Comparison of ENCODE assay signal across 12 mouse cellular contexts in genomic region chr14:22907221-22907620, GRCm38 (mm10).
A peak's percentile ranks its signal among the peaks of the same experiment; 100 is the strongest.
DNase-seq lines count a peak whose midpoint lies in the region; ATAC-seq and TF ChIP-seq lines count a peak whose summit lies in the region.
"Had no signal": no experiment of that assay in that cellular context is flagged by ENCODE, and none has a peak within 500 bp of the region (broad histone marks: within the 10 kb centered on the region; RNA-seq: fewer than 3 reads in every experiment).

No protein-coding gene starts in this region.

- H3K79me2 ChIP-seq in MEL (ENCODE audit: control insufficient read depth, insufficient read depth, low read length, poor library complexity) = no peaks in the 10 kb centered on the region

- no peaks in the 10 kb centered on the region for H3K36me3 ChIP-seq in MEL (ENCODE audit: control insufficient read depth in 1 of 2, insufficient read depth in 2 of 2, low read length in 2 of 2)
- H3K36me3 ChIP-seq in embryonic facial prominence, embryonic 14.5 days (ENCODE audit: control insufficient read depth, insufficient read depth, low read length) = no peaks in the 10 kb centered on the region
- no peaks in the 10 kb centered on the region for H3K36me3 ChIP-seq in limb, embryonic 15.5 days
- H3K36me3 ChIP-seq in stomach, postnatal 0 days (ENCODE audit: control insufficient read depth, insufficient read depth, low read length) = no peaks in the 10 kb centered on the region
- H3K36me3 ChIP-seq: midbrain, embryonic 12.5 days had no signal

- no peak for ATAC-seq in embryonic facial prominence, embryonic 14.5 days (ENCODE audit: low read depth)
- no peak for ATAC-seq in limb, embryonic 15.5 days (ENCODE audit: insufficient number of reproducible peaks, low FRiP score, low TSS enrichment, low read depth)
- ATAC-seq in stomach, postnatal 0 days (ENCODE audit: low FRiP score, low TSS enrichment) = no peak

- H3K9me3 ChIP-seq in MEL (replicated peaks; ENCODE audit: insufficient read depth, low read length) = no peaks in the 10 kb centered on the region
- H3K9me3 ChIP-seq in embryonic facial prominence, embryonic 14.5 days (ENCODE audit: control insufficient read depth, low read length) = no peaks in the 10 kb centered on the region
- no peaks in the 10 kb centered on the region for H3K9me3 ChIP-seq in limb, embryonic 15.5 days
- no peaks in the 10 kb centered on the region for H3K9me3 ChIP-seq in stomach, postnatal 0 days (ENCODE audit: control insufficient read depth, low read length)
- H3K9me3 ChIP-seq: midbrain, embryonic 12.5 days had no signal

- H3K4me1 ChIP-seq in MEL (ENCODE audit: control insufficient read depth in 1 of 2, insufficient read depth in 2 of 2, low read length in 2 of 2) = no peaks in the 10 kb centered on the region; a peak in 2 of 4 replicates
- peaks cover 24% of the 10 kb centered on the region for H3K4me1 ChIP-seq in embryonic facial prominence, embryonic 14.5 days (ENCODE audit: control insufficient read depth, insufficient read depth, low read length)
- peaks cover 19% of the 10 kb centered on the region for H3K4me1 ChIP-seq in limb, embryonic 15.5 days
- peaks cover 5% of the 10 kb centered on the region; the same call in 1 of the 2 replicates for H3K4me1 ChIP-seq in stomach, postnatal 0 days (replicated peaks; ENCODE audit: control insufficient read depth, insufficient read depth)

- peak in 1 of 2 experiments; percentile 21; a peak in 1 of 4 replicates for TF ChIP-seq EP300 in MEL (IDR thresholded peaks at IDR 0.05; ENCODE audit: low read depth in 1 of 2, low read length in 2 of 2)
- no peak for TF ChIP-seq EP300 in stomach, postnatal 0 days (optimal IDR thresholded peaks at IDR 0.05)

- DNase-seq in cerebellum, postnatal 10 days = peak; percentile 10 to 16
- no peak for DNase-seq in cerebellum, postnatal 25 days
- DNase-seq in MEL (ENCODE audit: low read depth, low spot score) = peak; percentile 47
- peak; percentile 57 for DNase-seq in embryonic facial prominence, embryonic 14.5 days (ENCODE audit: low spot score)
- no peak for DNase-seq in urinary bladder, postnatal 4 days (ENCODE audit: low spot score in 2 of 2)
- no peak for DNase-seq in heart, adult 8-10 months (ENCODE audit: low spot score)
- DNase-seq in stomach, postnatal 0 days (ENCODE audit: low spot score) = no peak
- DNase-seq: B cell, adult 2 months; gastrocnemius, postnatal 36 days had no signal

- no peak for TF ChIP-seq RAD21 in MEL (IDR thresholded peaks at IDR 0.05; ENCODE audit: low read depth, low read length)

- no peak for TF ChIP-seq POLR2A in MEL (IDR thresholded peaks at IDR 0.05; ENCODE audit: control insufficient read depth in 1 of 2, insufficient read depth in 1 of 2, low read depth in 1 of 2, low read length in 2 of 2, poor library complexity in 1 of 2)

- WGBS in embryonic facial prominence, embryonic 14.5 days = 32% methylated on average over 4 of the region's 4 CpGs
- WGBS in limb, embryonic 15.5 days = 20% methylated on average over 4 of the region's 4 CpGs
- WGBS in stomach, postnatal 0 days = 51% methylated on average over 4 of the region's 4 CpGs

- no peaks in the 10 kb centered on the region for H3K27me3 ChIP-seq in MEL (ENCODE audit: control insufficient read depth in 1 of 2, insufficient read depth in 2 of 2, low read length in 2 of 2)
- H3K27me3 ChIP-seq in embryonic facial prominence, embryonic 14.5 days (replicated peaks; ENCODE audit: control insufficient read depth, insufficient read depth, low read length) = no peaks in the 10 kb centered on the region
- no peaks in the 10 kb centered on the region for H3K27me3 ChIP-seq in limb, embryonic 15.5 days
- no peaks in the 10 kb centered on the region for H3K27me3 ChIP-seq in stomach, postnatal 0 days (ENCODE audit: control insufficient read depth, insufficient read depth, low read length)
- H3K27me3 ChIP-seq: midbrain, embryonic 12.5 days had no signal

- no peak overlapping the region for H3K9ac ChIP-seq in MEL (ENCODE audit: control insufficient read depth, low read depth, low read length, poor library complexity, severe bottlenecking)
- H3K9ac ChIP-seq in embryonic facial prominence, embryonic 14.5 days (ENCODE audit: low read depth, low read length) = no peak overlapping the region
- H3K9ac ChIP-seq in limb, embryonic 15.5 days = no peak overlapping the region
- no peak overlapping the region for H3K9ac ChIP-seq in stomach, postnatal 0 days (ENCODE audit: low read length)
- H3K9ac ChIP-seq: liver, embryonic 14.5 days; midbrain, embryonic 12.5 days had no signal

- no peak for TF ChIP-seq CTCF in MEL (IDR thresholded peaks at IDR 0.05 in 2 of 3, conservative IDR thresholded peaks at IDR 0.05 in 1 of 3; ENCODE audit: control insufficient read depth in 1 of 3, insufficient read depth in 1 of 3, low read depth in 2 of 3, low read length in 3 of 3, poor library complexity in 1 of 3, severe bottlenecking in 1 of 3)
- no peak for TF ChIP-seq CTCF in stomach, postnatal 0 days (IDR thresholded peaks at IDR 0.05; ENCODE audit: low read depth)

- H3K27ac ChIP-seq in MEL (ENCODE audit: control insufficient read depth, low read depth, low read length) = no peak overlapping the region
- H3K27ac ChIP-seq in embryonic facial prominence, embryonic 14.5 days (replicated peaks; ENCODE audit: low read depth, low read length) = no peak overlapping the region; the same call in 1 of the 2 replicates
- 0 out of 2 replicates have a peak overlapping the region, but pooled peaks have one; percentile 1 for H3K27ac ChIP-seq in limb, embryonic 15.5 days
- no peak overlapping the region for H3K27ac ChIP-seq in stomach, postnatal 0 days (replicated peaks)
- H3K27ac ChIP-seq: liver, embryonic 14.5 days; midbrain, embryonic 12.5 days had no signal

- H3K4me3 ChIP-seq in MEL (ENCODE audit: control insufficient read depth in 1 of 2, insufficient read depth in 1 of 2, low read depth in 2 of 2, low read length in 2 of 2) = no peak overlapping the region
- no peak overlapping the region for H3K4me3 ChIP-seq in embryonic facial prominence, embryonic 14.5 days (ENCODE audit: low read depth, low read length)
- H3K4me3 ChIP-seq in limb, embryonic 15.5 days = no peak overlapping the region
- no peak overlapping the region for H3K4me3 ChIP-seq in stomach, postnatal 0 days (ENCODE audit: low read depth, low read length)
- H3K4me3 ChIP-seq: midbrain, embryonic 12.5 days had no signal

- H3K4me2 ChIP-seq in embryonic facial prominence, embryonic 14.5 days (ENCODE audit: low read depth, low read length) = no peak overlapping the region
- no peak overlapping the region for H3K4me2 ChIP-seq in limb, embryonic 15.5 days
- no peak overlapping the region for H3K4me2 ChIP-seq in stomach, postnatal 0 days (replicated peaks; ENCODE audit: low read depth)
- H3K4me2 ChIP-seq: midbrain, embryonic 12.5 days had no signal

TF ChIP-seq in MEL, 35 proteins besides CTCF, POLR2A, EP300 and RAD21:
- TF ChIP-seq GATA1 (IDR thresholded peaks at IDR 0.05; ENCODE audit: low read depth, low read length) = peak; percentile 12; the same call in 1 of the 2 replicates
- no peak for TF ChIP-seq MAFK (IDR thresholded peaks at IDR 0.05; ENCODE audit: borderline replicate concordance, low read depth, low read length)
- no peak for TF ChIP-seq ZKSCAN1 (IDR thresholded peaks at IDR 0.05; ENCODE audit: low read depth, low read length)
- TF ChIP-seq ETS1 (IDR thresholded peaks at IDR 0.05; ENCODE audit: low read depth, low read length) = peak; percentile 42; the same call in 1 of the 2 replicates
- TF ChIP-seq HCFC1 (IDR thresholded peaks at IDR 0.05; ENCODE audit: low read depth, low read length) = no peak
- TF ChIP-seq MYC (IDR thresholded peaks at IDR 0.05; ENCODE audit: low read depth, low read length) = no peak
- no peak for TF ChIP-seq KAT2A (conservative IDR thresholded peaks at IDR 0.05; ENCODE audit: low read depth, low read length)
- TF ChIP-seq TAL1 (IDR thresholded peaks at IDR 0.05; ENCODE audit: low read length) = no peak
- TF ChIP-seq MYB (IDR thresholded peaks at IDR 0.05; ENCODE audit: low read depth, low read length) = no peak
- TF ChIP-seq ZMIZ1 (IDR thresholded peaks at IDR 0.05; ENCODE audit: low read depth, low read length) = no peak
- no peak for TF ChIP-seq POLR2AphosphoS2 (IDR thresholded peaks at IDR 0.05; ENCODE audit: low read length)
- TF ChIP-seq UBTF (IDR thresholded peaks at IDR 0.05; ENCODE audit: borderline replicate concordance, insufficient read depth, low read depth, low read length) = no peak
- no peak for TF ChIP-seq USF1 (IDR thresholded peaks at IDR 0.05; ENCODE audit: low read depth, low read length)
- TF ChIP-seq MAX (IDR thresholded peaks at IDR 0.05; ENCODE audit: low read length) = no peak
- no peak for TF ChIP-seq NRF1 (IDR thresholded peaks at IDR 0.05; ENCODE audit: insufficient read depth, low read depth, low read length, poor library complexity, severe bottlenecking)
- no peak for TF ChIP-seq USF2 (IDR thresholded peaks at IDR 0.05; ENCODE audit: borderline replicate concordance in 1 of 2, insufficient read depth in 1 of 2, low read depth in 1 of 2, low read length in 2 of 2)
- TF ChIP-seq JUND (IDR thresholded peaks at IDR 0.05; ENCODE audit: low read depth, low read length) = no peak
- no peak for TF ChIP-seq NELFE (IDR thresholded peaks at IDR 0.05; ENCODE audit: low read depth, low read length)
- no peak for TF ChIP-seq MAZ (IDR thresholded peaks at IDR 0.05; ENCODE audit: low read depth, low read length)
- TF ChIP-seq RCOR1 (IDR thresholded peaks at IDR 0.05; ENCODE audit: low read depth, low read length) = peak; percentile 19; the same call in 1 of the 2 replicates
- peak; percentile 37; the same call in 1 of the 2 replicates for TF ChIP-seq TCF12 (IDR thresholded peaks at IDR 0.05; ENCODE audit: low read depth, low read length)

Comparison
In these comparisons a context has a peak if more than half of its experiments do, and no peak if none do; other contexts are left out.
1. DNase-seq: peak in cerebellum, postnatal 10 days (2 of 2), MEL (single experiment) and embryonic facial prominence, embryonic 14.5 days (single experiment); none in cerebellum, postnatal 25 days (0 of 2), urinary bladder, postnatal 4 days (0 of 2), heart, adult 8-10 months (single experiment) and stomach, postnatal 0 days (single experiment).